Mouse (Mus musculus) left cerebral cortex, postnatal 14 days (tissue): ENCODE results near the gene BC035044. TPM values are rescaled to one million over a fixed set of nuclear protein-coding genes. Genes with fewer than 3 reads are reported as not detected.
A peak's percentile ranks its signal among the peaks of the same experiment; 100 is the strongest.
"Not testable (repeated sequence)": the region's sequence is repeated elsewhere in the genome, so short reads cannot be mapped to it uniquely, and the experiment has no call there.

Experiments used
- DNase-seq, 2 experiments: peaks; one replicate each; pipeline ENCODE4 v3.0.0; 2021 to 2022; ENCODE audit warnings: low spot score in 2 of 2, mixed read lengths in 1 of 2
- intact Hi-C: fragments of 180-260 bp; cut with DNase I; formaldehyde crosslinking; loops from one replicate; pipeline ENCODE4 v1.15.1; 2025
- total RNA-seq, 2 experiments: library from RNA; stranded (reverse); gene quantifications; 2 replicates each; pipeline ENCODE4 v1.2.3; 2021

BC035044 gene
- total RNA-seq, 2 experiments from 2014 or later, result 0.97 to 1.3 TPM

DNA sequence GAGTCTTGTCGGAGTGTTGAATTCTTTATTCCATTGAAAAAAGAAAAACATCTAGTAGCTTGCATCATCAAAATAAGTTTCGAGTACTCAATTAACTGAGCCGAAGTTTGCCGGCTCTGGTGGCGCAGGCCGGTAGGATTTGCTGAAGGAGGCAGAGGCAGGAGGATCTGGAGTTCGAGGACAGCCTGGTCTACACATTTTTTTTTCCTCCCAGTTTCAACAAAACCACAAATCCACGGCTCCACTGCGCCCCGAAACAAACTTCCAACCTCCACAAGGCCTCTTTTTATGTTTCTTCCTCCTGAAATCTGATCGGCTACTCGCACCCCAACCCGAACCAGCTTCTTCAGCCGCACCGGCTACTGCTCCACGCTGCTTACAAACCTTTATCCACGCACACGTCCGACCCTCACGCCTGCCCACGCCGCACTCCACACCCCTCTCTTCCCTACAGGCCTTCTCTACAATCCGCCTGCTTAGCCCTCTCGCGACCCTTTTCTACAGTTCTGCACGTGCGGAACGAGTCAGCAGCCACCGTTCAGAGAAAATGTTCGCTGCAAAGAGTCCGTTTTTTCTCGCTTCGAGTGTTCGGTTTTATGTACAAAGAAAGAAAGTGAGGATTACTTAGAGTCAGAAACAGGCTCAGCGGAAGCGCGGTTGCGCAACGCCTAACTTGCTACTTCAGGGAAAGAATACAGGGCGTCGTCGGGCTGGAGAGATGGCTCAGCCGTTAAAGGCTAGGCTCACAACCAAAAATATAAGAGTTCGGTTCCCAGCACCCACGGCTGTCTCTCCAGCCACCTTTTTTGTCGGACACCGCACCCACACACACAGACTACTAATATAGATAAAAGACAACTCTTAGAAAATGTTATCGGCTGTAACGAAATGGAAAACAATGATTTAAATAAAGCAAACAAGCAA is 52.3 kb downstream of the BC035044 start:
- DNase-seq, result peak; percentile 90 to 91
- intact Hi-C loops, result loop anchor here (2.0 kb wide), 1 partner anchor 36 kb away; no protein-coding TSS in a partner anchor

DNA sequence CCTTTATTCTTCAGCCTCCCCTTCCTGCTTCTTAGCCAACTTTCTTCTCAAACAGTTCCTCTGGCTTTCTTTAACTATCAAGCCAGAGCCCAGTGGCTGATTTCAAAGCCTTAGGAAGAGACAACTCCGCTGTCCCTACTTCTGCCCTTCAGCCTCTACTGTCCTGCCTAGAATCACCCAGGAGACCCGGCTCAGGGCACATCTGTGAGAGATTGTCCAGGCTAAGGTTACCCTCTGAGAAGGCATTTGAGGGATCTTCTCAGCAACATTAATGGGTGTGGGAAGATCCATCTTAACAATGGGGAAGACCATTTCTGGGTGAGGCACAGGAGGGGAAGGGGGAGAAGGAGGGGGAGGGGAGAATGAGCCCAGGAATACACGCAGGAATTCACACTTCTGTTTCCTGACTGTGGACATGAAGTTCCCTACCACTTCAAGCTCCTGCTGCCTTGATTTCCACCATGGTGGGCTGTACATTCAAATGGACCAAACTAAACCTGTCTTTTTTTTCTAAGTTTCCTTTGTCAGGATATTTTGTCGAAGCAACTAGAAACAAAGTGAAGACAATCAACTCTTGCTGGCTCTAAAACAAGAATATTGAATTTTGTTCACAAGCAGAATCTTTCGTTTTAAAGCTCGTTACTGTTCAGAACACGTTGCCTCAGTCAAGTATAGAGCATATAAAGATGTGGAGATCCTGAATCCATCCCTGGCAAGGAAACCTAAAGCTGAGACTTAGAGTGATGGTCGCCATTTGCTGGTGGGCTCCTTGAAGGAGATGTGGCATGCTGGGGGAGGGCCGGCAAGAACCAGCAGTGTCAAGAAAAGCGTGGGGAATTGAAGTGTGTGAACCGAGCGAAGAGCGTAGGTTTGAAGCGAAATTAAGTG is 53.2 kb downstream of the BC035044 start:
- intact Hi-C loops, result loop anchor here (2.0 kb wide), 1 partner anchor 35 kb away; no protein-coding TSS in a partner anchor
- no peak for DNase-seq

DNA sequence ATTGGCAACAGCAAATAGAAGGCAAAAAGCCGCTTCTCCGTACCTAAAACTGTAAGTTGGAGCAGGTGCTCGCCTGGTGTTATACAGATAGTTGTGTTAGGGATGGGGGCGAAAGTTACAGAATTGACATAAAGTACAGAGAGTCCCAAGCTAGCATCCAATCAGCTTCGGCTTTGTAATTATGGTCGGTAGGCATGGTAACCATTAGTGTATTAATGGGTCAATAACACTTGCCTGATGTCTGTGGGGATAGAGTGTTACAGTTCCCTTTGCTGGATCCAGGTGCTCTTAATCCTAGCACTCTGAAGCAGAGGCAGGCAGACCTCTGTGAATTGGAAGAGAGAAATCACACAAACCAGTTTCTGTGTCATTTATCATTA is 54.0 kb downstream of the BC035044 start:
- DNase-seq, result no peak
- intact Hi-C loops, result no loop called here

DNA sequence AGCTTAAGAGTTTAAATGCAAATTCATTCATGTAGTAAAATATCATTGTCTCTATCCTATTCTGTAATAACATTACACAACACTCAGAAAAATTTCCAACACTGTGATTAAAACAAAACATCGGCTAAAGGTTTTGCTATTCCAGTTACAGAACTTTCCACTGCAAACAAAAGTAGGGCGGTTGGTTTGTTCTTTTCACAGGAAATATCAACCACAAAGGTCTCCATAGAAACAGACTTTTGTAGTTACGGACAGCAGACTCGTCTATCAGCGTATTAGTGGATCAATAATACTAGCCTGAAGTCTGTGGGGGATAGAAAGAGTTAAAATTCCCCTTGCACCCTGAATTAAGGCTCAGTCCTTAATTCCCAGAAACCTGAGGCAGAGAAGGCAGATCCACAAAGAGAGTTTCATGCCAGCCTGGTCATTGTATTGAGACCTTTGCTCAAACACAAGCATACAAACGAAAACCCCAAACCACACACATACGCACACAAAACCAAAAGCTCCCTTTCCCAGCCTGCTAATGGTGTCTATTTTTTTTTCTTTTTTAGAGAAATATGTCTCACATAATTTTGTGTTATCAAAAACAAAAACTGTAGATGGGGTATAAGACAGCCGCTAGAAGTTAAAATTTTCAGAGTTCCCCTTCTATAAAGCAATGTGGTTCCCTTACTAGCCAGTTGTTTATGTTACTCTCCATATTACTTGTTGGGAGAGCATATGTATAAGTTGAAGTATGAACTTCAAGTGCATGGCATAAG is 54.6 kb downstream of the BC035044 start:
- intact Hi-C loops, result no loop called here
- no peak for DNase-seq

DNA sequence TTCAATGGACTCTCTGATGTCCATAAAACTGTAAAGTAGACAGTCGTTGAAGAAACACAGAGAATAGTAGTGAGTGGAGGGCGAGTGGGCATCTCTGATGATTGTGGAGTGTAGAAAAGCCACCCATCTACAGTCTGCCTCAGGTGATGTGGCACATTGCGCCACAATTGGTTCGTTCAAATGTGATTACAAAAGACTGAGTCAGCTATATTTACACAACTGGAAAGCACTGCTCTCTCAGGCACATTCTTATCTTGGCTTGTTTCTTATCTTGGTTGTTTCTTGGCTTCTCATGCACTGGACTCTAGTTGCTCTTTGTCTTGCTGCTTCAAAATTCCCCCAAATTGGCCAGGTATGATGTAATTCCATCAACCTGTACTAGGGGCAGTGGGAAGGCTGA is 55.4 kb downstream of the BC035044 start:
- intact Hi-C loops, result no loop called here
- DNase-seq, result no peak

- intact Hi-C loops, result no loop called here
Observed at GRCm38 (mm10) chr6:128833046-128833445, 57.9 kb downstream of the BC035044 start.

GRCm38 (mm10) chr6:128829837-128830236 is 61.1 kb downstream of the BC035044 start:
- intact Hi-C loops, result no loop called here

More at GRCm38 (mm10) chr6:128833046-128833445, 57.9 kb downstream of the BC035044 start:
- no peak for DNase-seq

DNA sequence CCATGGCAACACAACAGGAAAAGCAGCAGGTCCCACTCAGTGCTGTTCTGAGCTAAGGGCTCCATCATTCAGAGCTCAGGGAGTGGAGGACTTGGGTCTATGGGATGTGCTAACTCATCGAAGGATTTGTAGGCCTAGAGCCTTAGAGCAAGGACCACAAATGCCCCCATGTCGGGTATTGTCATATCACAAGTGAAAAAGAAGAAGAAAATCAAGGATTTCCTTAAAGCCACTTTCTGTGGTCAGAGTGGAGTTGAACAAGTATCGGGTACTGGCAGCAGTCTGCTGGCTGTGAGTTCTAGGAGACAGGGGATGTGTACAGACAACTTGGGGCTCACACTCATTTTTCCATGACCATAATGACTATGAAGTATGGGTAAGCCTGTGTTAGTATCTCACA is 64.1 kb downstream of the BC035044 start:
- DNase-seq, result no peak
- intact Hi-C loops, result no loop called here

More at GRCm38 (mm10) chr6:128829837-128830236, 61.1 kb downstream of the BC035044 start:
- no peak for DNase-seq

GRCm38 (mm10) chr6:128826132-128826531 is 64.8 kb downstream of the BC035044 start, which contains the start of the genes Gm44511 and Klrb1b:
TSS of gene Gm44511 (minus strand) at chr6:128826315.
TSS of gene Klrb1b (minus strand) at chr6:128826331.
- intact Hi-C loops, result no loop called here
- DNase-seq, result no peak

DNA sequence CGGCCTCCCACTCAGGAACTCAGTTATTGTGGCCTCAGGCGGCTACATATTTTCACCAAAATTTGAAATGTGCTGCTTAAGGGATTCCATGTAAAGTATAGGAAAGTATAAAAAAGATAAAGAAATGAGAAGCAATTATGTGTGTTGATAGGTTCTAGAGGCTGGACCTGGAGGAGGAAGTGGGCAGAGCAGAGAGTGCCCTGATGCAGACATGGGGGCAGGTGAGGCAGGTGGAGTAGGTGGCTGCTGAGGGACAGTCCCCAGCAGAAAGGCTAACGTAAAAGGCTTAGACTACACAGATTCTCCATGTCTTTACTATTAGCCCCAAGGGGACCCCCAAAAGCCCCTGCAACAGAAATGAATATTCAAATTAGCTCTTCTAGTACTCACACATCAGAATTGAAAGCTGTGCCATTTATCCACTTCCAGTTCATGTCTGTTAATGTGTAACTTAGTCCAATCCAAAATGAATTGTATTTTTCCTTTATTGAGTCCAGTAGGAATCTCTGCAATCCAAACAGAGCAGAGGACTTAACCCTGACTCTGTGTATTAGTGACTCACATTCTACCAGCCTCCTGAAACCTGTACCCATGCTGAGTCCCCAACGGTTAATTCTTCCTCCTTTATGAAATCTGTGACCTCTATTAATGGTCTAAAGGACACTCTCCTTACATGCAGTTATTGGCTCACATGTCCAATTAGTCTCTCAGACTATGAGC is 72.7 kb downstream of the BC035044 start:
- intact Hi-C loops, result no loop called here
- DNase-seq, result no peak

GRCm38 (mm10) chr6:128808532-128808931 is 82.4 kb downstream of the BC035044 start:
- intact Hi-C loops, result no loop called here
- DNase-seq, result peak; percentile 27 to 48

- intact Hi-C loops, result no loop called here
- DNase-seq, result no peak
Observed at GRCm38 (mm10) chr6:128807021-128807420, 83.9 kb downstream of the BC035044 start.

- intact Hi-C loops, result not testable (repeated sequence)
- DNase-seq, result peak; percentile 56 to 67
Observed at GRCm38 (mm10) chr6:128804823-128805640, 85.9 kb downstream of the BC035044 start.

GRCm38 (mm10) chr6:128802999-128803857 is 87.7 kb downstream of the BC035044 start:
- peak; percentile 97 to 99 for DNase-seq
- intact Hi-C loops, result loop anchor here (1.0 to 2.0 kb wide), 2 partner anchors 36 to 39 kb away; no protein-coding TSS in a partner anchor

- intact Hi-C loops, result loop anchor here (1.0 to 2.0 kb wide), 2 partner anchors 36 to 38 kb away; no protein-coding TSS in a partner anchor
- DNase-seq, result no peak
Observed at GRCm38 (mm10) chr6:128802557-128802956, 88.4 kb downstream of the BC035044 start.

- intact Hi-C loops, result not testable (repeated sequence)
- DNase-seq, result peak in 1 of 2 experiments; percentile 9
Observed at GRCm38 (mm10) chr6:128800696-128801095, 90.2 kb downstream of the BC035044 start.

GRCm38 (mm10) chr6:128799896-128800270 is 91.0 kb downstream of the BC035044 start:
- intact Hi-C loops, result no loop called here

More at GRCm38 (mm10) chr6:128799896-128800270, 91.0 kb downstream of the BC035044 start:
- no peak for DNase-seq
